Mouse (Mus musculus): ENCODE results near the gene Smim8. TPM values are rescaled to one million over a fixed set of nuclear protein-coding genes. Genes with fewer than 3 reads are reported as not detected.
"Not testable (repeated sequence)": the region's sequence is repeated elsewhere in the genome, so short reads cannot be mapped to it uniquely, and the experiment has no call there.

Smim8 gene
- polyA plus RNA-seq, 1 experiment from 2014 or later, result 56.6 TPM

DNA sequence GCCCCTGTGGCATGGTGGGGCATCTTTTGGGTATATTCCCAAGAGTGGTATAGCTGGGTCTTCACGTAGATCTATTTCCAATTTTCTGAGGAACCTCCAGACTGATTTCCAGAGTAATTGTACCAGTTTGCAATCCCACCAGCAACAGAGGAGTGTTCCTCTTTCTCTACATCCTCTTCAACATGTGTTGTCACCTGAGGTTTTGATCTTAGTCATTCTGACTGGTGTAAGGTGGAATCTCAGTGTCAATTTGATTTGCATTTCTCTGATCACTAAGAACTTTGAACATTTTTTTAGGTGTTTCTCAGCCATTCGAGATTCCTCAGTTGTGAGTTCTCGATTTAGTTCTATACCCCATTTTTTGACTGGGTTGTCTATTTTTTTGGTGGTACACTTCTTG is 52.5 kb downstream of the Smim8 start:
- H3K27ac ChIP-seq (ENCODE audit: low read depth, low read length); ATAC-seq (ENCODE audit: low read depth); H3K27me3 ChIP-seq (ENCODE audit: control insufficient read depth, insufficient read depth, low read length); H3K4me3 ChIP-seq (ENCODE audit: low read depth, low read length); H3K9me3 ChIP-seq (ENCODE audit: control insufficient read depth, low read length); H3K9ac ChIP-seq (replicated peaks; ENCODE audit: low read depth, low read length); H3K4me1 ChIP-seq (ENCODE audit: control insufficient read depth, insufficient read depth, low read length); H3K4me2 ChIP-seq (ENCODE audit: low read depth, low read length); H3K36me3 ChIP-seq (ENCODE audit: control insufficient read depth, insufficient read depth, low read length): not testable (repeated sequence)
- WGBS, result 94% methylated on average over 3 of the region's 3 CpGs

DNA sequence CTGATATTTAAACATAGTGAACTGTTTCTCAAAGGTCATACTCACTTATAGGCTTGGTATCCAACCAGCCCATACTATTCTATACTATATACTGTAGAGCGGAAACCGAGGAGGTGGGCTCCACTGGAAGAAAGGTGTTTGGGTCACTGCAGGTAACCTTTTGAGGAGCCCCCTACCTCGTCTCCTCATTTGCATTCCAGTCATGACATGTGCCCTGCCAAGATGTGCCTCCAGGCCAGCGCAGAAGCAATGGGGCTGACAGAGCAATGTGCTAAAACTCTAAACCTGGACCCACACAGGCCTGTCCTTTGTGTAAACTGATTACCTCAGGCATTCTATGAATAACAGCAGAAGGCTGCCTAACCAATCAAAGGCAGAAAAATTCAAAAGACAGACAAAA is 53.9 kb downstream of the Smim8 start:
- 57% methylated on average over 4 of the region's 4 CpGs for WGBS
- no peaks in the 10 kb centered on the region for H3K36me3 ChIP-seq (ENCODE audit: control insufficient read depth, insufficient read depth, low read length)
- H3K4me3 ChIP-seq (ENCODE audit: low read depth, low read length), result no peak overlapping the region
- no peaks in the 10 kb centered on the region for H3K9me3 ChIP-seq (ENCODE audit: control insufficient read depth, low read length)
- no peaks in the 10 kb centered on the region for H3K27me3 ChIP-seq (ENCODE audit: control insufficient read depth, insufficient read depth, low read length)
- H3K4me2 ChIP-seq (ENCODE audit: low read depth, low read length), result no peak overlapping the region
- no peak for ATAC-seq (ENCODE audit: low read depth)
- no peak overlapping the region for H3K9ac ChIP-seq (replicated peaks; ENCODE audit: low read depth, low read length)
- no peaks in the 10 kb centered on the region for H3K4me1 ChIP-seq (ENCODE audit: control insufficient read depth, insufficient read depth, low read length)
- H3K27ac ChIP-seq (ENCODE audit: low read depth, low read length), result no peak overlapping the region

DNA sequence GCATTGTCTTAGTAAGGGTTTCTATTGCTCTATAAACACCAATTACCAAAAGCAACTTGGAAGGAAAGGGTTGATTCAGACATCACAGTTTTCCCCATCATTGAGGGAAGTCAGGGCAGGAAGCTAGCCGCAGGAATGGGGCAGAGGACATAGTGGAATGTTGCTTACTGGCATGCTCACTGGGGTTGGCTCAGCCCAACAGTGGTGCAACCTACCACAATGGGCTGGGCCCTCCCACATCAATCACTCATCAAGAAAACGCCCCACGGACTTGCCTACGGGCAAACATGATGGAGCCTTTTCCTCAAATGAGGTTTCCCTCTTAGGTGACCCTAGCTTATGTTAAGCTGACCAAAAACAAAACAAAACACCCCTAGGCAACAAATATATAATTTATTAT is 55.0 kb downstream of the Smim8 start:
- H3K4me2 ChIP-seq (ENCODE audit: low read depth, low read length), result no peak overlapping the region
- no peak overlapping the region for H3K4me3 ChIP-seq (ENCODE audit: low read depth, low read length)
- H3K27me3 ChIP-seq (ENCODE audit: control insufficient read depth, insufficient read depth, low read length), result no peaks in the 10 kb centered on the region
- no peak overlapping the region for H3K9ac ChIP-seq (replicated peaks; ENCODE audit: low read depth, low read length)
- 77% methylated on average over 4 of the region's 4 CpGs for WGBS
- no peaks in the 10 kb centered on the region for H3K36me3 ChIP-seq (ENCODE audit: control insufficient read depth, insufficient read depth, low read length)
- no peaks in the 10 kb centered on the region for H3K4me1 ChIP-seq (ENCODE audit: control insufficient read depth, insufficient read depth, low read length)
- H3K27ac ChIP-seq (ENCODE audit: low read depth, low read length), result no peak overlapping the region
- ATAC-seq (ENCODE audit: low read depth), result no peak
- H3K9me3 ChIP-seq (ENCODE audit: control insufficient read depth, low read length), result no peaks in the 10 kb centered on the region

- H3K4me3 ChIP-seq (ENCODE audit: low read depth, low read length), result no peak overlapping the region
- no peaks in the 10 kb centered on the region for H3K36me3 ChIP-seq (ENCODE audit: control insufficient read depth, insufficient read depth, low read length)
- no peak overlapping the region for H3K4me2 ChIP-seq (ENCODE audit: low read depth, low read length)
- no peaks in the 10 kb centered on the region for H3K4me1 ChIP-seq (ENCODE audit: control insufficient read depth, insufficient read depth, low read length)
- 94% methylated on average over 7 of the region's 7 CpGs for WGBS
- ATAC-seq (ENCODE audit: low read depth), result no peak
- H3K9me3 ChIP-seq (ENCODE audit: control insufficient read depth, low read length), result no peaks in the 10 kb centered on the region
- no peaks in the 10 kb centered on the region for H3K27me3 ChIP-seq (ENCODE audit: control insufficient read depth, insufficient read depth, low read length)
- H3K9ac ChIP-seq (replicated peaks; ENCODE audit: low read depth, low read length), result no peak overlapping the region
- H3K27ac ChIP-seq (ENCODE audit: low read depth, low read length), result no peak overlapping the region
Observed at GRCm38 (mm10) chr4:34720127-34720895, 57.9 kb downstream of the Smim8 start.

GRCm38 (mm10) chr4:34719421-34719820 is 58.8 kb downstream of the Smim8 start:
- H3K27me3 ChIP-seq (ENCODE audit: control insufficient read depth, insufficient read depth, low read length), result no peaks in the 10 kb centered on the region
- H3K9me3 ChIP-seq (ENCODE audit: control insufficient read depth, low read length), result no peaks in the 10 kb centered on the region
- no peak overlapping the region for H3K27ac ChIP-seq (ENCODE audit: low read depth, low read length)
- 97% methylated on average over 12 of the region's 12 CpGs for WGBS
- H3K4me3 ChIP-seq (ENCODE audit: low read depth, low read length), result no peak overlapping the region
- no peaks in the 10 kb centered on the region for H3K4me1 ChIP-seq (ENCODE audit: control insufficient read depth, insufficient read depth, low read length)
- no peak for ATAC-seq (ENCODE audit: low read depth)
- H3K36me3 ChIP-seq (ENCODE audit: control insufficient read depth, insufficient read depth, low read length), result no peaks in the 10 kb centered on the region
- no peak overlapping the region for H3K9ac ChIP-seq (replicated peaks; ENCODE audit: low read depth, low read length)
- no peak overlapping the region for H3K4me2 ChIP-seq (ENCODE audit: low read depth, low read length)

Other genes with a start within 250 kb of the Smim8 start
- gene Akirin2, start 227.5 kb downstream of the Smim8 start, polyA plus RNA-seq (2014; fragmentation: Nextera tagmentation; extraction: Ambion mirVana), result 82.1 and 97.2 TPM in 2 replicates
- 101 and 102 TPM in 2 replicates for gene Orc3, start 163.5 kb downstream of the Smim8 start, polyA plus RNA-seq (2014; fragmentation: Nextera tagmentation; extraction: Ambion mirVana)
- gene Rars2, start 163.5 kb downstream of the Smim8 start, polyA plus RNA-seq (2014; fragmentation: Nextera tagmentation; extraction: Ambion mirVana), result 54.8 and 59.4 TPM in 2 replicates
- 51.4 and 55.5 TPM in 2 replicates for gene Slc35a1, start 91.0 kb downstream of the Smim8 start, polyA plus RNA-seq (2014; fragmentation: Nextera tagmentation; extraction: Ambion mirVana)
- 2.0 and 2.3 TPM in 2 replicates for gene Cfap206, start 48.2 kb downstream of the Smim8 start, polyA plus RNA-seq (2014; fragmentation: Nextera tagmentation; extraction: Ambion mirVana)
- not detected in 2 replicates for gene Gm136, start 22.2 kb downstream of the Smim8 start, polyA plus RNA-seq (2014; fragmentation: Nextera tagmentation; extraction: Ambion mirVana)
- gene Zfp292, start 104.5 kb upstream of the Smim8 start, polyA plus RNA-seq (2014; fragmentation: Nextera tagmentation; extraction: Ambion mirVana), result 37.7 and 42.7 TPM in 2 replicates
- not detected in 2 replicates for gene Cga, start 115.4 kb upstream of the Smim8 start, polyA plus RNA-seq (2014; fragmentation: Nextera tagmentation; extraction: Ambion mirVana)

All from neural tube, embryonic 14.5 days (tissue).